Mouse (Mus musculus): ENCODE results near the gene Vdac2. TPM values are rescaled to one million over a fixed set of nuclear protein-coding genes. Genes with fewer than 3 reads are reported as not detected.

Gene Vdac2
- total and polyA plus RNA-seq, 3 experiments: 495 to 648 (median 570) TPM

GRCm38 (mm10) chr14:21848166-21849154 is 23.4 kb downstream of the Vdac2 start, which contains the start of gene Comtd1:
TSS of gene Comtd1 (minus strand) at chr14:21848977.
- peaks cover 56% of the 10 kb centered on the region for H3K36me3 ChIP-seq (replicated peaks)
- peak; percentile 92 for DNase-seq (ENCODE audit: low spot score)
- H3K4me1 ChIP-seq (ENCODE audit: insufficient read depth, low read depth, low read length): peaks cover 96% of the 10 kb centered on the region
- no peaks in the 10 kb centered on the region for H3K9me3 ChIP-seq (replicated peaks)
- H3K4me3 ChIP-seq (ENCODE audit: low read depth, low read length): peak within 1 kb of the TSS; percentile 89
- peak; percentile 66 for ATAC-seq (ENCODE audit: extremely low read depth, insufficient number of reproducible peaks, low FRiP score, poor library complexity, severe bottlenecking)
- TF ChIP-seq CTCF (IDR thresholded peaks at IDR 0.05; ENCODE audit: low read depth, low read length) (peak; percentile 100), GATA1 (IDR thresholded peaks at IDR 0.05; ENCODE audit: borderline replicate concordance, low read length) (no peak)
- no peaks in the 10 kb centered on the region for H3K27me3 ChIP-seq (ENCODE audit: insufficient read depth, low read length)

GRCm38 (mm10) chr14:21849524-21850418 is 24.7 kb downstream of the Vdac2 start:
- Histone ChIP-seq H3K4me3 (ENCODE audit: low read depth, low read length) (peak overlapping the region; percentile 65), H3K4me1 (ENCODE audit: insufficient read depth, low read depth, low read length) (peaks cover 95% of the 10 kb centered on the region), H3K9me3 (replicated peaks) (no peaks in the 10 kb centered on the region), H3K36me3 (replicated peaks) (peaks cover 43% of the 10 kb centered on the region), H3K27me3 (ENCODE audit: insufficient read depth, low read length) (no peaks in the 10 kb centered on the region)
- peak; percentile 12; the same call in 1 of the 2 replicates for ATAC-seq (ENCODE audit: extremely low read depth, insufficient number of reproducible peaks, low FRiP score, poor library complexity, severe bottlenecking)
- no peak for TF ChIP-seq TAL1 (conservative IDR thresholded peaks at IDR 0.05; ENCODE audit: low read depth, low read length)
- no peak for TF ChIP-seq CTCF (IDR thresholded peaks at IDR 0.05; ENCODE audit: low read depth, low read length)
- TF ChIP-seq POLR2AphosphoS5 (IDR thresholded peaks at IDR 0.05; ENCODE audit: insufficient replicate concordance, low read depth, low read length): no peak
- DNase-seq (ENCODE audit: low spot score): peak; percentile 65

GRCm38 (mm10) chr14:21850419-21851127 is 25.5 kb downstream of the Vdac2 start:
- DNase-seq (ENCODE audit: low spot score) (no peak), ATAC-seq (ENCODE audit: extremely low read depth, insufficient number of reproducible peaks, low FRiP score, poor library complexity, severe bottlenecking) (peak; percentile 10)
- Histone ChIP-seq H3K4me1 (ENCODE audit: insufficient read depth, low read depth, low read length) (peaks cover 96% of the 10 kb centered on the region), H3K36me3 (replicated peaks) (peaks cover 36% of the 10 kb centered on the region), H3K4me3 (ENCODE audit: low read depth, low read length) (peak overlapping the region; percentile 65; the same call in 1 of the 2 replicates), H3K9me3 (replicated peaks) (no peaks in the 10 kb centered on the region), H3K27me3 (ENCODE audit: insufficient read depth, low read length) (no peaks in the 10 kb centered on the region)
- TF ChIP-seq GATA2 (IDR thresholded peaks at IDR 0.05; ENCODE audit: borderline replicate concordance, low read depth, low read length) (no peak), TAL1 (conservative IDR thresholded peaks at IDR 0.05; ENCODE audit: low read depth, low read length) (peak; percentile 82)

- H3K36me3 ChIP-seq (replicated peaks): peaks cover 20% of the 10 kb centered on the region
- H3K9me3 ChIP-seq (replicated peaks): no peaks in the 10 kb centered on the region
- ATAC-seq (ENCODE audit: extremely low read depth, insufficient number of reproducible peaks, low FRiP score, poor library complexity, severe bottlenecking): no peak
- H3K4me1 ChIP-seq (ENCODE audit: insufficient read depth, low read depth, low read length): peaks cover 81% of the 10 kb centered on the region
- no peak for DNase-seq (ENCODE audit: low spot score)
- H3K27me3 ChIP-seq (ENCODE audit: insufficient read depth, low read length): peaks cover 9% of the 10 kb centered on the region; the same call in 1 of the 2 replicates
- no peak for TF ChIP-seq CTCF (IDR thresholded peaks at IDR 0.05; ENCODE audit: low read depth, low read length)
- no peak for TF ChIP-seq GATA2 (IDR thresholded peaks at IDR 0.05; ENCODE audit: borderline replicate concordance, low read depth, low read length)
- H3K4me3 ChIP-seq (ENCODE audit: low read depth, low read length): no peak overlapping the region; the same call in 1 of the 2 replicates
These were observed 27.2 kb downstream of the Vdac2 start for GRCm38 (mm10) chr14:21851996-21852791.

- Histone ChIP-seq H3K4me1 (ENCODE audit: insufficient read depth, low read depth, low read length) (peaks cover 68% of the 10 kb centered on the region), H3K4me3 (ENCODE audit: low read depth, low read length) (peak overlapping the region; percentile 52; the same call in 1 of the 2 replicates), H3K36me3 (replicated peaks) (peaks cover 11% of the 10 kb centered on the region), H3K27me3 (ENCODE audit: insufficient read depth, low read length) (peaks cover 11% of the 10 kb centered on the region; the same call in 1 of the 2 replicates), H3K9me3 (replicated peaks) (no peaks in the 10 kb centered on the region)
- ATAC-seq (ENCODE audit: extremely low read depth, insufficient number of reproducible peaks, low FRiP score, poor library complexity, severe bottlenecking) (no peak), DNase-seq (ENCODE audit: low spot score) (peak; percentile 68)
- TF ChIP-seq CTCF (IDR thresholded peaks at IDR 0.05; ENCODE audit: low read depth, low read length) (peak; percentile 46; the same call in 1 of the 2 replicates), GATA2 (IDR thresholded peaks at IDR 0.05; ENCODE audit: borderline replicate concordance, low read depth, low read length) (no peak)
These were observed 28.5 kb downstream of the Vdac2 start for GRCm38 (mm10) chr14:21853456-21854109.
